Mouse (Mus musculus) C2C12 (cell line): ENCODE data around the gene Adgb.

Experiments
- CEBPB ChIP-seq: IDR thresholded peaks from one replicate; pipeline ENCODE4 v1.6.1; 2011; ENCODE audit warnings: low read depth, mild to moderate bottlenecking, control low read depth, moderate library complexity
- CTCF ChIP-seq: IDR thresholded peaks from one replicate; pipeline ENCODE4 v1.5.1; 2011; ENCODE audit not compliant: control insufficient read depth, insufficient read depth, insufficient read length
- FOSL1 ChIP-seq: IDR thresholded peaks from one replicate; pipeline ENCODE4 v1.8.0; 2011; ENCODE audit warnings: mild to moderate bottlenecking, low read length; ENCODE audit not compliant: poor library complexity, insufficient read depth, severe bottlenecking
- MAX ChIP-seq: IDR thresholded peaks from one replicate; pipeline ENCODE4 v1.6.1; 2011; ENCODE audit warnings: mild to moderate bottlenecking, control low read depth
- MYOG ChIP-seq: IDR thresholded peaks from one replicate; pipeline ENCODE4 v1.6.1; 2011; ENCODE audit not compliant: control insufficient read depth, insufficient read length; ENCODE audit errors: extremely low read depth
- USF1 ChIP-seq: IDR thresholded peaks from one replicate; pipeline ENCODE4 v1.6.1; 2011; ENCODE audit warnings: low read depth, mild to moderate bottlenecking, control low read depth, moderate library complexity

DNA sequence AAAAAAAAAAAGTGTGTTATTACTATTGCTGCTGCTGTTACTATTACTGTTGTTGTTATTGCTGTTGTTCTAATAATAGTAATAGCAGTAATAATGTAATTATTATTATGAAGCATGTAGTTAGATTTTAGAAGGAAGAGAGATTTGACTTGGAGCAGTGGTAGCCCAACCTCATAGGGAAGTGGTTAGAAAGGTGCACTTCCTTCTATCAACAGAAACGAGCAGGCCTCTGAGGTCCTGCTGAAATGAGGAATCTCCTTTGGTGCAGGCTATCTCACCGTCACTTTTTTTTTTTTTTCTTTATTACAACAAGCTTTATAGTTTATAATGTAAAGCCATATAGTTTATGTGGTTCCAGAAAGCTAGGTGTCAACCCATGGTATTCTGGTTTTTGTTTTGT lies 4.4 kb upstream of the Adgb start:
- no peak for TF ChIP-seq CTCF
- no peak for TF ChIP-seq USF1
- TF ChIP-seq MAX, result no peak
- no peak for TF ChIP-seq CEBPB
- TF ChIP-seq MYOG, result no peak
- TF ChIP-seq FOSL1, result no peak
